Comparison of ENCODE assay signal across 26 mouse cellular contexts in the genomic region with DNA sequence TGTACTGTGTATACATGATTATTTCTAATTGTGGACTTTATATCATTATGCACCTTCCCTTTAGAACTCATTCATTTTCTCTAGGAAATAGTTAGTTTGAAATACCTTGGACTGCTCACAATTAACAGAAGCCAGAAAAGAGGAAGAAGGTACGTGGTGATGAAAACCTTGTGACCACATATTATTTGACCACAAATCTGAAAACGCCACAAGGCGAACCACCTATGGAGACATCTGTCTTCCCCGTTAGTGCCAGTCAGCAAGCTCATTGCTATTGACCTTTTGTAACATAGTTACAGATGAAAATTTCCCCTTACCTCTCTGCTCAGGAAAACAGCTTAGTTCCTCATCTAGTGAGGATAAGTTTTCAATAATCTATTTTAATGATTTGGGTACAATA. TPM values are rescaled to one million over a fixed set of nuclear protein-coding genes. Genes with fewer than 3 reads are reported as not detected.
A peak's percentile ranks its signal among the peaks of the same experiment; 100 is the strongest.
DNase-seq lines count a peak whose midpoint lies in the region; ATAC-seq lines count a peak whose summit lies in the region.
"Had no signal": no experiment of that assay in that cellular context is flagged by ENCODE, and none has a peak within 500 bp of the region (broad histone marks: within the 10 kb centered on the region; RNA-seq: fewer than 3 reads in every experiment).

No protein-coding gene starts in this region.

- no peaks in the 10 kb centered on the region; the same call in 1 of the 2 replicates for H3K9me3 ChIP-seq in midbrain, embryonic 16.5 days (replicated peaks; ENCODE audit: control insufficient read depth, low read length, poor library complexity, severe bottlenecking)
- H3K9me3 ChIP-seq: embryonic facial prominence, embryonic 12.5 days; hindbrain, embryonic 15.5 days had no signal

- H3K36me3 ChIP-seq in splenic B cell, adult 2 months (ENCODE audit: control insufficient read depth, insufficient read depth, low read length, poor library complexity, severe bottlenecking): no peaks in the 10 kb centered on the region
- no peaks in the 10 kb centered on the region for H3K36me3 ChIP-seq in midbrain, embryonic 16.5 days (ENCODE audit: control insufficient read depth, insufficient read depth, low read length)
- H3K36me3 ChIP-seq: embryonic facial prominence, embryonic 12.5 days; embryonic facial prominence, embryonic 15.5 days; heart, embryonic 12.5 days; heart, embryonic 15.5 days; hindbrain, embryonic 12.5 days; hindbrain, embryonic 15.5 days had no signal

- H3K27me3 ChIP-seq in splenic B cell, adult 2 months (ENCODE audit: control insufficient read depth, insufficient read depth, low read length, poor library complexity, severe bottlenecking): no peaks in the 10 kb centered on the region
- no peaks in the 10 kb centered on the region for H3K27me3 ChIP-seq in midbrain, embryonic 16.5 days (ENCODE audit: control insufficient read depth, insufficient read depth, low read depth, low read length)
- H3K27me3 ChIP-seq: embryonic facial prominence, embryonic 12.5 days; embryonic facial prominence, embryonic 15.5 days; heart, embryonic 12.5 days; heart, embryonic 15.5 days; hindbrain, embryonic 12.5 days; hindbrain, embryonic 15.5 days had no signal

- DNase-seq in heart, adult 11 months: peak; percentile 44
- no peak for DNase-seq in heart, postnatal 25 days (ENCODE audit: low spot score)
- DNase-seq in splenic B cell, adult 2 months (ENCODE audit: low read depth, low spot score): peak; percentile 27
- no peak for DNase-seq in left cerebral cortex, postnatal 25 days (ENCODE audit: low spot score in 2 of 2)
- DNase-seq in frontal cortex, postnatal 14 days (ENCODE audit: low spot score in 2 of 2): no peak
- DNase-seq: adrenal gland, postnatal 10 days; adrenal gland, postnatal 36 days; cerebellum, adult 18-20 months; cerebellum, adult 9-10 months; cerebellum, postnatal 14 days; gastrocnemius, postnatal 10 days; gastrocnemius, postnatal 36 days; heart, postnatal 10 days; heart, postnatal 4 days had no signal

- H3K27ac ChIP-seq in midbrain, embryonic 16.5 days (ENCODE audit: low read length): no peak overlapping the region
- H3K27ac ChIP-seq: embryonic facial prominence, embryonic 12.5 days; embryonic facial prominence, embryonic 15.5 days; heart, embryonic 15.5 days; hindbrain, embryonic 12.5 days; hindbrain, embryonic 15.5 days had no signal

- 94% methylated on average over 4 of the region's 4 CpGs for WGBS in midbrain, embryonic 16.5 days

- intact Hi-C loops in heart, postnatal 25 days (cut with DNase I): no loop called here
- intact Hi-C loops in left cerebral cortex, postnatal 25 days (cut with DNase I): no loop called here

- H3K4me3 ChIP-seq in midbrain, embryonic 16.5 days (ENCODE audit: low read depth, low read length): no peak overlapping the region
- H3K4me3 ChIP-seq: embryonic facial prominence, embryonic 12.5 days; embryonic facial prominence, embryonic 15.5 days; heart, embryonic 12.5 days; heart, embryonic 15.5 days; hindbrain, embryonic 12.5 days; hindbrain, embryonic 15.5 days had no signal

- H3K9ac ChIP-seq in midbrain, embryonic 16.5 days (ENCODE audit: low read depth, low read length): no peak overlapping the region
- H3K9ac ChIP-seq: embryonic facial prominence, embryonic 12.5 days; embryonic facial prominence, embryonic 15.5 days; heart, embryonic 12.5 days; heart, embryonic 15.5 days; hindbrain, embryonic 12.5 days; hindbrain, embryonic 15.5 days had no signal

- H3K4me2 ChIP-seq in midbrain, embryonic 16.5 days (ENCODE audit: low read length): no peak overlapping the region
- H3K4me2 ChIP-seq: embryonic facial prominence, embryonic 12.5 days; embryonic facial prominence, embryonic 15.5 days; heart, embryonic 12.5 days; heart, embryonic 15.5 days; hindbrain, embryonic 12.5 days; hindbrain, embryonic 15.5 days had no signal

- ATAC-seq in common myeloid progenitor, adult 5-6 weeks (replicated peaks; ENCODE audit: low read depth, poor library complexity, severe bottlenecking): peak; percentile 74
- ATAC-seq in megakaryocyte, adult 5-6 weeks (ENCODE audit: poor library complexity, severe bottlenecking): peak; percentile 80
- ATAC-seq in midbrain, embryonic 16.5 days: no peak
- ATAC-seq: activated CD4-positive, CD25-positive, alpha-beta regulatory T cell, adult 4 months; CD4-positive, CD25-positive, alpha-beta regulatory T cell, adult 4 months; forebrain, embryonic 14.5 days had no signal

- no peaks in the 10 kb centered on the region for H3K4me1 ChIP-seq in midbrain, embryonic 16.5 days (ENCODE audit: control insufficient read depth, insufficient read depth, low read length)
- H3K4me1 ChIP-seq: embryonic facial prominence, embryonic 12.5 days; embryonic facial prominence, embryonic 15.5 days; heart, embryonic 12.5 days; heart, embryonic 15.5 days had no signal

RNA-seq across cellular contexts. Expression of gene Lrrc8b, which starts 20.4 kb away (rescaled TPM):
- total RNA-seq in heart, postnatal 25 days (2021): 1 to 10 TPM; 4.2 to 5.3 TPM
- 15.7 and 18.3 TPM in 2 replicates for total RNA-seq in common myeloid progenitor, adult 5-6 weeks (2017)
- total RNA-seq in megakaryocyte, adult 5-6 weeks (2015): 19.9 and 23.7 TPM in 2 replicates
- total RNA-seq in megakaryocyte, adult 5-6 weeks (2017): 8.1 and 9.6 TPM in 2 replicates
- total RNA-seq in left cerebral cortex, postnatal 25 days (2021): 10 to 100 TPM; 95.6 to 97.1 TPM
- polyA plus RNA-seq in midbrain, embryonic 16.5 days (2015; fragmentation: Nextera tagmentation; extraction: Ambion mirVana): 17.5 and 18.5 TPM in 2 replicates

Comparison
In these comparisons a context has a peak if more than half of its experiments do, and no peak if none do; other contexts are left out.
1. DNase-seq: peak in heart, adult 11 months (single experiment) and splenic B cell, adult 2 months (single experiment); none in heart, postnatal 25 days (single experiment), left cerebral cortex, postnatal 25 days (0 of 2) and frontal cortex, postnatal 14 days (0 of 2).